Mouse (Mus musculus) brown adipose tissue, adult 24 weeks (tissue): Measurements from ENCODE around the gene Epb41l2. TPM values are rescaled to one million over a fixed set of nuclear protein-coding genes. Genes with fewer than 3 reads are reported as not detected.
A peak's percentile ranks its signal among the peaks of the same experiment; 100 is the strongest.

Experiments used
- H3K27ac ChIP-seq: fragments of 200-500 bp; replicated peaks from 2 replicates; pipeline ENCODE4 v1.5.1; 2012; ENCODE audit warnings: low read depth, mild to moderate bottlenecking, low read length
- H3K4me1 ChIP-seq: fragments of 200-500 bp; 2 replicates; pipeline ENCODE4 v1.6.1; 2012; ENCODE audit warnings: low read length, mixed read lengths; ENCODE audit not compliant: control insufficient read depth, insufficient read depth, insufficient read length
- H3K4me3 ChIP-seq: fragments of 200-500 bp; 2 replicates; pipeline ENCODE4 v1.5.1; 2012; ENCODE audit warnings: low read depth, mild to moderate bottlenecking, low read length, moderate library complexity; ENCODE audit not compliant: insufficient read depth
- polyA plus RNA-seq: library from polyadenylated mRNA; stranded (reverse); fragments of >200 nt; gene quantifications from 2 replicates; pipeline ENCODE4 v1.2.4, GENCODE M21; 2012; ENCODE audit not compliant: missing spikeins, insufficient read depth, insufficient read length

Gene Epb41l2
- polyA plus RNA-seq, 1 experiment: 148 TPM

DNA sequence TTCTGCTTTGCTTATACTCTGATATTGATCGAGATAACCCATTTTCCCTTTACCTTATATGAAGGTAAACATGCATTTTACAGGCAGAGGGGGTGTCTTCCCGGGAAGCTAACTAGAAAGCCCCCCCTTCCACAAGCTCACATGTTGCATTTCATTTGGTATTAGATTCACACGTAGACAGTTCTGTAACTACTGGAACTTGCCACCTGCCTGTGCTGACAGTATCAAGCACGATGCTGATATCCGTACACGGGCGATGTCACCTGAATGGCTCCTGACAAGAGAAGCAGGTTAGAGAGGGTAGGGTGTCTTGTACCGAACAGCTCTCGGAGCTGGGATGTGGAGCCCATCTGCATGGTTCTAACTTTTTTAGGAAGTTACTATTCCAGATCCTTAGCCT lies 41.0 kb downstream of the Epb41l2 start:
- H3K27ac ChIP-seq: peak overlapping the region; percentile 59
- no peak overlapping the region for H3K4me3 ChIP-seq
- H3K4me1 ChIP-seq: peaks cover 44% of the 10 kb centered on the region

DNA sequence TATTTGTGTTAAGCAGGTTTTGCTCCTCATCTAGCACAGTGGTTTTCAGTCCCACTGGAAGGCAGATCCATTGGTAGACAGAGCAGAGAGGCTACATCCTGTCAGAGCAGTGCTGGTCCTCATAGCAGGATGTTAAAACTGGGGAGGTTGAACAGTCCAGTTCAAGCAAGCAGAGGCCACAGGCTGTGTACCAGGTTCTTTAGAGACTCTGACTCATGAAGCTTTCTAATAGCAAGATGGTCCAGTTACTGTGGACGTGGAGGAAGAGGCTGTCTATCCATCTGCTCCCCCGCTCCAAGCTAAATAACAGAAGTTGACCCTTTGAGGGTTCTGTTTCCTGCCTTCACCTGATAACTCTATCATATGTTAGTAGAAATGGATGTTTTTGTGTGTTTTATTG lies 41.8 kb downstream of the Epb41l2 start:
- Histone ChIP-seq H3K27ac (peak overlapping the region; percentile 31), H3K4me1 (peaks cover 40% of the 10 kb centered on the region), H3K4me3 (no peak overlapping the region)

DNA sequence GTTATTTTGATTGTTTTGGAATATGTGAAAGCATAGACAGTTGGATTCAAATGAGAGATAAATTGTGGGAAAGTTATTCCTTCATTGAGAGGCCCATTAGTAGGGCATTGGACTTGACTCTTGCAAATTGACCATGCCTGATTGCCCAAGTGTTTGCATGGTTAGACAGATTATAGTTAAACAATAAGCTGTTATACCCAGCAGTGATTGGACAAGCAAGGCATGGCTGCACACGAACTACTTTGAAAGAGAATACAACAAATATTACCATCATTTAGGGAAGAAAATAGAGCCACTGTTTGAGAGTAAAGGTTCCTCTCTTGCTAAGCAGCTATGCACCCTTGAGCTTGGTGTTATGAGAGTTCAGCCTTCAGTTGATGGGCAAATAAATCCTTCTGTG lies 43.3 kb downstream of the Epb41l2 start:
- no peak overlapping the region for H3K4me3 ChIP-seq
- H3K4me1 ChIP-seq: peaks cover 36% of the 10 kb centered on the region
- H3K27ac ChIP-seq: no peak overlapping the region

DNA sequence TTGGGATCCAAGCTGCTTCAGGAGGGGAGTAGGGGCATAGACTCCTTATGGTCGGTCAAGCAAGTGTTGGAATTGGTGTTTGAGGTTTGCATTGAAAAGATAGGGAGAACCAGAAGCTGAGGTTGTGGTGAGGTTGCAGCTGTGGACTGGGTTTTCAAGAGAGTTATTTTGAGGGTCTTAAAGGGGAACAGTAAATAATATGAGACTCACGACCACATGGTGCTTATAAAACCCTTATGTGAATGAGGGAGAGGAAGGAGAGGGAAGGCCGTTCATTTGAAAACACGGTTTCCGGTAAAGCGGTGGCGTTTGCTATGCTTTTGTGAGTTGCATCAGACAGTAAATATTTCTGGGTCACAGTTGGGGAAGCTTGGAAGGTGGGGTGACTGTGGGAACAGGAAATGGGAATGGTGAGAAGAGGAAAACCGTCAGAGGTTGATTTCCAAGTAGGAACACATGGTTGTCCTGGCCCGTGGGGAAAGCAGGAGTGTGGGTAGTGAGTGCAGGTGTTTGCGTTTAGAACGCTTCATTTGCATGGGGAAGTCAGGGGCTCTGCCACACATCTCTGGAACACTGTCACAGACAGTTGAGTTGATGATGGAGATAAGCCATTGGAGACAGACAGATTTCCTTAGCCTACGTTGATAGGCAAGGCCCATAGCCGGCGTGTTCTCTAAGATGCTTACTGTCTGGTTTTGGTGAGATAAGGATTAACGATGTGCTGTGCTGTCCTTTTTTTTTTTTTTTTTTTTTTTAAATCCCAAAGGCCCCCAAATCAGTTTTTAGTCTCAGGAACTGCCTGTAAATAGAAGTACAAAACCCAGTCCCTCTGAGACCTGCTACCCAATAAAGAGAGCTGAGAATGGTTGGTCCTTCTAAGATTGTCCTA lies 44.5 kb downstream of the Epb41l2 start:
- H3K27ac ChIP-seq: peak overlapping the region; percentile 52

DNA sequence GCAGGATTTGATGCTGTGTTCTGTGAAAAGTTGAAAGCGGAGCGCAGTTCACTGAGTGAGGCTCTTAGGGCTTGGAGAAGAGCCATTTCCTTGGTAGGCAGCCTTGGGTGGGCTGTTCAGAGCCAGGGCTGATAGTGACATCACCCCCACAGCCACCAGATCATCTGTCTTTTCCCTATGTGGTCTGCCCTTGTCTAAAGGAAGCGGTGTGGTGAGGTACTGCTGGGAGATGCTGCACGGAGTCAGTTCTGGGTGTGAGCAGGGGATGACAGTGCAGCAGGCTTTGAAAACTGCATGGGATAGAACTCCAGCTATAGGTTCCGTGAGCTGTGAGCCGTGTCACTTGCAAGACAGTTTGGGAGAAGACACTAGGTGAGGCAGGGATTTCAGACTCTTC lies 45.1 kb downstream of the Epb41l2 start:
- H3K4me1 ChIP-seq: peaks cover 36% of the 10 kb centered on the region
- H3K27ac ChIP-seq: peak overlapping the region; percentile 41
- no peak overlapping the region for H3K4me3 ChIP-seq

More for the DNA sequence above, 44.5 kb downstream of the Epb41l2 start:
- no peak overlapping the region for H3K4me3 ChIP-seq
- peaks cover 38% of the 10 kb centered on the region for H3K4me1 ChIP-seq

DNA sequence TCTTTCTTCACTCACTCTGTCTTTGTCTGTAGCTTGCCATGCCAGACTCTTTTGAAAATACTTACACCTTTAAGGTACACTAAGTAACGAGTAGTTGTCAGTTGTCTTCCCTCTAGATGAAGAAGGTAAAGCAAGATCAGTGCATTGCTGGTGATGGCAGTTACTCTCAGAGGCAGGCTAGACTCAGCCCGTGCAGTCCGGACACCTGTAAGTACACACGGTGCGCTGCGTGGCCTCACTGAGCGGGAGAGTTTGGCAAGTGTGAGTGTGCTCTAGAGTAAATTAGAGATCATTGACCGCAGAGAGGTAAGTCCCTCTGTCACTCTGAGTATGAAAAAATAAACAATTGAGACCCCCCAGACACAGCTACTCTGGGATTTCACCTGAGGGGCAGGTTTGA lies 46.0 kb downstream of the Epb41l2 start:
- H3K27ac ChIP-seq: no peak overlapping the region
- peaks cover 35% of the 10 kb centered on the region for H3K4me1 ChIP-seq
- no peak overlapping the region for H3K4me3 ChIP-seq

DNA sequence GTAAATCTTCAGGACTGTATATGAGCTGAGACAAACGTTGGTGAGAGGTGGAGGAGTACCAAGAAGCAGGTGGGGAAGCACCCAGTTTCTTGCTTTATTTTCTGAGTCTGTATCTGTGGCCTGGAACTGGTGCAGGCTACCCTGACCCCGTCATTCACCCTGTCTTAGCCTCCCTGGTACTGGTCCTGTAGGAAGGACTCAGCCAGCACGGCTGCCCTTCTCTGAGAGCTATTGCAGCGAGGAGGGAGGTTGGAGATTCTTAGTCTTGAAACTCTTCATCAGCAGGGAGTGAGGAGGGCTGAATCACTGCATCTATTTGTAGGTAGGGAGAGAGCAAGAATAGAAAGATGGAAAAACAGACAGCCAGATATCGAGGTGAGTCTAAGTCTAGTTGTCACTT lies 47.1 kb downstream of the Epb41l2 start:
- H3K27ac ChIP-seq: no peak overlapping the region
- peaks cover 35% of the 10 kb centered on the region for H3K4me1 ChIP-seq
- no peak overlapping the region for H3K4me3 ChIP-seq

DNA sequence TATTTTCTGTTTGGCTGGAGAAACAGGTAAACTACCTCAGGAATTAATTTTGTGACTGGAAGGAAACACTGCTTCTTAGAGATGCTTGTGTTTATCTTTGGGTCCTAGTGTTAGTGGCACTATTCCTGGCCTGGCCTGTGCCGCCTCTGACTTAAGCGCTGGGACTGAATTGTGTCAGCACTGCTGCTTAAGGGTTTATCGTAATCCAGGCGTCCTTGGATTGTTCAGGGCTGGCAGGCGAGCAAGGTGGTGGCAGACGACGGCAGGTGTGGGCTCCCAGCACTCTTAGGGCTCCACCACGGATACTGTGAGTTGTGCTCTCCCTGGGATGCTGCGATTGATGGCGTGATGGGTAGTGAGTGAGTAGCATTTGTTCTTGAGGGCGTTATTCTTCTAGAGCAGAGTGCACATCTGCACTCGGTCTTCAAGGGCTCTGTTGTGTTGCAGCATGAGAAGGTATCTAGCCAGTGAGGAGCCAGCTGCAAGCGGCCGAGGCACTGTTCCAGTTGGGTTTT lies 48.6 kb downstream of the Epb41l2 start:
- Histone ChIP-seq H3K27ac (peak overlapping the region; percentile 45; the same call in 1 of the 2 replicates), H3K4me3 (no peak overlapping the region), H3K4me1 (peaks cover 31% of the 10 kb centered on the region)

DNA sequence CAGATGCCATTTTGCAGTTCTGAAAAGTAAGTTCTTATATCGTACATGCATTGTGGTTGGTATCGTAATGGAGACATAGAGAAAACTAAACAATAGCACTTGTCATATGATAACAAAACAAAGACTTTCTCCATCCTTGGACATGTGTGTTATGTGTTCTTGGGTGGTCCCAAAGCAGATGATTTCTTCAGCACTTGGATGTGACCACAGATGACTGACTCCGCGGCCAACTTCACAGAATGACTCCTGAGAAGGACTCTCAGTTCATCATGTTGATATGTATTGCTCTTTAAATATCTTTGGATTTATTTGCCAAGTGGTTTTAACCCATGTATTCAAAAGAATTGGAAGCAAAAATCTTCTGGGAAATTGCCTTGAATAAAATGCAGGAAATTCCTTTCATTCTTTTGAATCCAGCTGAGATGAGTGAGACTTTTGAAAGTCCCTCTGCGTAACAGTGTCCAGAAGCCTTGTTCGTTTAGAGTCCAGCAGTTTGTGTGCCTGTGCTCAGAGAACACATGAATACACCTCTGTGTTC lies 52.3 kb downstream of the Epb41l2 start:
- Histone ChIP-seq H3K4me3 (no peak overlapping the region), H3K27ac (peak overlapping the region; percentile 45), H3K4me1 (peaks cover 23% of the 10 kb centered on the region)

DNA sequence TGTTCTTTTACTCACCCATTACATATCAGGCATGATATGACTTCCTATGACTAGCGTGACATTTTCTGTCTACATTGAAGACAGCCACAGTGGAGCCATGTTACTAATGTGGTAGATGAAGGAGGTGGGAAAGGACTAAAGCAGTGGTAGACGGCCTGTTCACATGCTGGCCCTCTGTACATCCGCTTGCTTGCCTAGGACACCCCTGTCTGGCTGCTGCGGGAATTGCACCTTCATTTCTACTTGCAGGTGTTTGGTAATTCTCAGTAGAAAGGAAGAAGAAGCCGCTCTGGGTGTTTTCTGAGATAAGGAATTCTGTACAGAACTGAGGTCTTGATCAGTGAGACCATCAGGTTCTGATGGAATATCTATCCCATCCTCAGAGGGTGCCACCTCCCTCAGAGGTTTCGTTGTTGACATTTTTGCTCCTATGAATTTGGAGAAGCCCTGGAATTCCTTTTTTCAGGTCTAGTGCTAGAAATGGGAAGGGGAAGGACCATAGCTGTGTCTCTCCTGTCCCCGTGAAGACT lies 55.7 kb downstream of the Epb41l2 start:
- Histone ChIP-seq H3K27ac (no peak overlapping the region), H3K4me3 (no peak overlapping the region), H3K4me1 (peaks cover 15% of the 10 kb centered on the region; the same call in 1 of the 2 replicates)

DNA sequence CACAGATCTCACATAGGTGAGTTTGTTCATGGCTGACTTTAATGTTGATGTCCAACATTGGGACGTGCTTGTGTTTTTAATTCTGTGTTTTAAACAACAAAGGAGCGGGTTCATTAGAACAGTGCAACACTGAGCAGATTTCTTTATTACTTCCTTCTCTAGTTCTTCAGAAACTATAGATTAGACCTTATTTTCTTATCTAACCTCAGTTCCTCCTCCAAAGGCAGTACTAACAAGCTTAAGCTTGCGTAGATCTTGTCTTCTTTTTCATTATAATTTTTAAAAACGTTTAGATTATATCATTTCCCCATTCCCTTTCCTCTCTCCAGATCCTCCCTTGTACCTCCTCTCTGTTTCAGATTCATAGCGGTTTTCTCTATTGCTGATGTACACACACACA lies 57.1 kb downstream of the Epb41l2 start:
- H3K4me3 ChIP-seq: no peak overlapping the region
- H3K27ac ChIP-seq: no peak overlapping the region
- H3K4me1 ChIP-seq: peaks cover 6% of the 10 kb centered on the region; the same call in 1 of the 2 replicates

DNA sequence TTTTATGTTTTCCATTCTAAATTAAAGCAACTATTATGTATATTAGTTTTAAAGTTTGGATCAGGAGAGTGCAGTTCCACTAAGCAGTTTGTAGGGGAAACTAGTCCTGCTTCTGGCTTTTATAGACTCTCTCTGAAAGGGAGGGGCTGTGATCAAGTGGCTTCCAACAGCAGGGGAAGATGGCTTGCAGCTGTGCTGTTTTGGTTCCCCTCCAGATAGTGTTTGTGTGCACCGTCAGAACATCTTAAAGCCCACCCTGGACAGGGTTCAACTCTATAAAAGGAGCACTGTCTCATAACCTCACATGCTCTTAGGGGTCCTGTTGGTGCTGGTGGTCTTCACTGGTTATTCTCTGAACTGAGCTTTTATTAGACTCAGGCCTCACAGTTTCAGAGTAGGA lies 66.5 kb downstream of the Epb41l2 start:
- H3K4me3 ChIP-seq: no peak overlapping the region
- peak overlapping the region; percentile 34; the same call in 1 of the 2 replicates for H3K27ac ChIP-seq
- peaks cover 12% of the 10 kb centered on the region for H3K4me1 ChIP-seq

DNA sequence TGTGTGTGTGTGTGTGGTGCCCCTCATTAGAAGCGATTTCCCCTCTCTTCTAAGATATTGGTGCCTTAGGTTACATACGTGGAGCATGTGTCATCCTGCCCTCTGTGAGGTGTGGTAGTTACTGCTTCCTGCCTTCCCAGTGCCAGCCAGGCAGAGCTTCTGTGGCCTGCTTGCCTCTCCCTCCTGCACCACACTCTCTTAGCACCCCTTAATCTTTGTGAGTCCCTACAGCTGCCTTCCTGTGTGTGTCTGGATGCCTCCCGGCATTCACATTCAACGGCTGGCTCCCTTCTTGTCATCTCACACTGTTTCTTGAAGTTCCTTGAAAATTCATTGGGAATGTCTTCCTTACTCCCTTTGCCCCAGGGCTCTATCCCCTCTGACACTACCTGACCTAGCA lies 67.2 kb downstream of the Epb41l2 start:
- H3K4me1 ChIP-seq: peaks cover 12% of the 10 kb centered on the region
- H3K27ac ChIP-seq: peak overlapping the region; percentile 50
- no peak overlapping the region for H3K4me3 ChIP-seq

DNA sequence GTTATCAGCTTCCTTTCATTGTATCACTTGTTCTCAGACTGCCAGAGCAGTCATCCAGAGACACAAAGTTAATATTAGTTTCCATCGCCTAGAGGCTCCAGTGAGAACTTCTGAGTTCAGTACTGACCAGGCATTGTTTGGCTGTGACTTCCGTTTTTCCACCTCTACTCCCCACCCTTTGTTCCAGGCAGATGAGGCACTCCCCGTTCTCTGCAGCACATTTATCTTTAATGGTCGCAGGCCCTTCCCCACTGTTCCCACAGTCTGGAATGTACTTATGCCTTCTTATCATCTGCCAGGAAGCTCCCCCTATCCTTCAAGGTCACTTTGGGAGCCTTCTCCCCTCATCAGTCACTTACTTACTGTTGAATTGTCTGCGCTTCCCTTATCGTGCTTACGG lies 67.9 kb downstream of the Epb41l2 start:
- Histone ChIP-seq H3K27ac (peak overlapping the region; percentile 50), H3K4me3 (no peak overlapping the region), H3K4me1 (peaks cover 16% of the 10 kb centered on the region)

DNA sequence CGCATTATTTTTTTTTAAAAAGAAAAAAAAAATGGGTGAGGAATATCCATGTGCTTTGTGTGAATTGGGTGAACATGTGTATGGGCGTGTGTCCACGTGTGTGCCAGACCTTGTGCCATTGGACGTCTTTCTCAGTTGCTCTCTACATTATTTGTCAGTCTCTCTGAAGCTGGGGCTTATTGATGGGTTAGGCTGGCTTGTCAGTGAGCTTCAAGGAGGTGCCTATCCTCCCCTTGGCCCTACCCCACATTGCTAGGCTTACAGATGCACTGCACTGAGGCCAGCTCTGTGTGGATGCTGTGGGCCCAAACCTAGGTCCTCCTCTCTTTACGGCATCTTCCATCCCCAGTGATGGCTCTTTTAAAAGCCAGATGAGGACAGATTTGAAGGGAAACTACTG lies 69.1 kb downstream of the Epb41l2 start:
- Histone ChIP-seq H3K27ac (no peak overlapping the region), H3K4me1 (peaks cover 20% of the 10 kb centered on the region), H3K4me3 (no peak overlapping the region)
